Mouse (Mus musculus): ENCODE measurements around the gene Phgr1. TPM values are rescaled to one million over a fixed set of nuclear protein-coding genes. Genes with fewer than 3 reads are reported as not detected.

Phgr1 gene
- polyA plus RNA-seq, 1 experiment from 2014 or later = not detected

GRCm38 (mm10) chr2:118747301-118747960, 25.1 kb upstream of the Phgr1 start:
- H3K4me2 ChIP-seq (ENCODE audit: low read depth, low read length) = peak overlapping the region; percentile 100
- H3K9ac ChIP-seq (replicated peaks) = peak overlapping the region; percentile 93
- H3K4me3 ChIP-seq (ENCODE audit: low read depth, low read length) = peak overlapping the region; percentile 87
- TF ChIP-seq CTCF (IDR thresholded peaks at IDR 0.05; ENCODE audit: low read depth) (no peak), EP300 (IDR thresholded peaks at IDR 0.05; ENCODE audit: low read depth) (no peak)
- peaks cover 12% of the 10 kb centered on the region for H3K36me3 ChIP-seq (replicated peaks; ENCODE audit: insufficient read depth, low read length)
- ATAC-seq (no peak), DNase-seq (peak; percentile 33)
- no peaks in the 10 kb centered on the region for H3K9me3 ChIP-seq (ENCODE audit: low read length)
- peaks cover 35% of the 10 kb centered on the region for H3K4me1 ChIP-seq (ENCODE audit: insufficient read depth)
- peaks cover 6% of the 10 kb centered on the region for H3K27me3 ChIP-seq (ENCODE audit: insufficient read depth, low read length)
- 36% methylated on average over 10 of the region's 10 CpGs for WGBS (ENCODE audit: insufficient replicate concordance)
- 0 out of 2 replicates have a peak overlapping the region, but pooled peaks have one; percentile 1 for H3K27ac ChIP-seq (ENCODE audit: low read depth)

- no peak overlapping the region for H3K4me2 ChIP-seq (ENCODE audit: low read depth, low read length)
- no peak for TF ChIP-seq EP300 (IDR thresholded peaks at IDR 0.05; ENCODE audit: low read depth)
- no peak for TF ChIP-seq CTCF (IDR thresholded peaks at IDR 0.05; ENCODE audit: low read depth)
- H3K27ac ChIP-seq (ENCODE audit: low read depth) = 0 out of 2 replicates have a peak overlapping the region, but pooled peaks have one; percentile 16
- H3K9ac ChIP-seq (replicated peaks) = no peak overlapping the region
- ATAC-seq = no peak
- DNase-seq = no peak
- H3K9me3 ChIP-seq (ENCODE audit: low read length) = no peaks in the 10 kb centered on the region
- H3K27me3 ChIP-seq (ENCODE audit: insufficient read depth, low read length) = peaks cover 5% of the 10 kb centered on the region
- H3K4me1 ChIP-seq (ENCODE audit: insufficient read depth) = peaks cover 38% of the 10 kb centered on the region
- 75% methylated on average over 10 of the region's 10 CpGs for WGBS (ENCODE audit: insufficient replicate concordance)
- peaks cover 12% of the 10 kb centered on the region for H3K36me3 ChIP-seq (replicated peaks; ENCODE audit: insufficient read depth, low read length)
- no peak overlapping the region for H3K4me3 ChIP-seq (ENCODE audit: low read depth, low read length)
Observed at GRCm38 (mm10) chr2:118749341-118749884, 23.2 kb upstream of the Phgr1 start.

- Histone ChIP-seq H3K4me2 (ENCODE audit: low read depth, low read length) (no peak overlapping the region), H3K4me3 (ENCODE audit: low read depth, low read length) (no peak overlapping the region), H3K27ac (ENCODE audit: low read depth) (peak overlapping the region; percentile 39; the same call in 1 of the 2 replicates), H3K9ac (replicated peaks) (no peak overlapping the region), H3K4me1 (ENCODE audit: insufficient read depth) (peaks cover 28% of the 10 kb centered on the region), H3K27me3 (ENCODE audit: insufficient read depth, low read length) (no peaks in the 10 kb centered on the region), H3K36me3 (replicated peaks; ENCODE audit: insufficient read depth, low read length) (peaks cover 12% of the 10 kb centered on the region), H3K9me3 (ENCODE audit: low read length) (no peaks in the 10 kb centered on the region)
- TF ChIP-seq CTCF (IDR thresholded peaks at IDR 0.05; ENCODE audit: low read depth) = no peak
- no peak for TF ChIP-seq EP300 (IDR thresholded peaks at IDR 0.05; ENCODE audit: low read depth)
- 67% methylated on average over 8 of the region's 8 CpGs for WGBS (ENCODE audit: insufficient replicate concordance)
- DNase-seq (no peak), ATAC-seq (no peak)
Observed at GRCm38 (mm10) chr2:118750476-118750875, 22.1 kb upstream of the Phgr1 start.

- peak overlapping the region; percentile 75 for H3K27ac ChIP-seq (ENCODE audit: low read depth)
- ATAC-seq = peak; percentile 24; the same call in 1 of the 2 replicates
- H3K4me2 ChIP-seq (ENCODE audit: low read depth, low read length) = 0 out of 2 replicates have a peak overlapping the region, but pooled peaks have one; percentile 9
- H3K36me3 ChIP-seq (replicated peaks; ENCODE audit: insufficient read depth, low read length) = peaks cover 12% of the 10 kb centered on the region
- 64% methylated on average over 16 of the region's 16 CpGs for WGBS (ENCODE audit: insufficient replicate concordance)
- peak overlapping the region; percentile 26; the same call in 1 of the 2 replicates for H3K9ac ChIP-seq (replicated peaks)
- no peak overlapping the region for H3K4me3 ChIP-seq (ENCODE audit: low read depth, low read length)
- H3K9me3 ChIP-seq (ENCODE audit: low read length) = no peaks in the 10 kb centered on the region
- peaks cover 25% of the 10 kb centered on the region for H3K4me1 ChIP-seq (ENCODE audit: insufficient read depth)
- DNase-seq = no peak
- no peak for TF ChIP-seq EP300 (IDR thresholded peaks at IDR 0.05; ENCODE audit: low read depth)
- no peak for TF ChIP-seq CTCF (IDR thresholded peaks at IDR 0.05; ENCODE audit: low read depth)
- H3K27me3 ChIP-seq (ENCODE audit: insufficient read depth, low read length) = no peaks in the 10 kb centered on the region
Observed at GRCm38 (mm10) chr2:118751896-118752791, 20.4 kb upstream of the Phgr1 start.

GRCm38 (mm10) chr2:118752792-118753108, 19.8 kb upstream of the Phgr1 start:
- TF ChIP-seq CTCF (IDR thresholded peaks at IDR 0.05; ENCODE audit: low read depth) = no peak
- no peak for TF ChIP-seq EP300 (IDR thresholded peaks at IDR 0.05; ENCODE audit: low read depth)
- Histone ChIP-seq H3K9me3 (ENCODE audit: low read length) (no peaks in the 10 kb centered on the region), H3K27me3 (ENCODE audit: insufficient read depth, low read length) (no peaks in the 10 kb centered on the region), H3K4me1 (ENCODE audit: insufficient read depth) (peaks cover 19% of the 10 kb centered on the region), H3K4me3 (ENCODE audit: low read depth, low read length) (no peak overlapping the region), H3K4me2 (ENCODE audit: low read depth, low read length) (0 out of 2 replicates have a peak overlapping the region, but pooled peaks have one; percentile 9), H3K36me3 (replicated peaks; ENCODE audit: insufficient read depth, low read length) (peaks cover 12% of the 10 kb centered on the region), H3K9ac (replicated peaks) (no peak overlapping the region), H3K27ac (ENCODE audit: low read depth) (peak overlapping the region; percentile 75; the same call in 1 of the 2 replicates)
- 43% methylated on average over 4 of the region's 4 CpGs for WGBS (ENCODE audit: insufficient replicate concordance)
- no peak for ATAC-seq
- DNase-seq = no peak

GRCm38 (mm10) chr2:118754143-118754542, 18.4 kb upstream of the Phgr1 start:
- WGBS (ENCODE audit: insufficient replicate concordance) = 85% methylated on average over 5 of the region's 5 CpGs
- H3K4me1 ChIP-seq (ENCODE audit: insufficient read depth) = peaks cover 17% of the 10 kb centered on the region
- TF ChIP-seq CTCF (IDR thresholded peaks at IDR 0.05; ENCODE audit: low read depth) (no peak), EP300 (IDR thresholded peaks at IDR 0.05; ENCODE audit: low read depth) (no peak)
- DNase-seq (no peak), ATAC-seq (no peak)
- H3K36me3 ChIP-seq (replicated peaks; ENCODE audit: insufficient read depth, low read length) = peaks cover 7% of the 10 kb centered on the region
- H3K4me2 ChIP-seq (ENCODE audit: low read depth, low read length) = no peak overlapping the region
- H3K27me3 ChIP-seq (ENCODE audit: insufficient read depth, low read length) = 0 out of 2 replicates have a peak, but pooled peaks cover 4% of the 10 kb centered on the region
- no peak overlapping the region for H3K27ac ChIP-seq (ENCODE audit: low read depth)
- H3K4me3 ChIP-seq (ENCODE audit: low read depth, low read length) = no peak overlapping the region
- H3K9me3 ChIP-seq (ENCODE audit: low read length) = no peaks in the 10 kb centered on the region
- no peak overlapping the region for H3K9ac ChIP-seq (replicated peaks)

Data from liver, postnatal 0 days (tissue).